In genomic region chr12:108699576-108699975, GRCm38 (mm10) we compare ENCODE assay signal across 22 mouse cellular contexts. TPM values are rescaled to one million over a fixed set of nuclear protein-coding genes. Genes with fewer than 3 reads are reported as not detected.
A peak's percentile ranks its signal among the peaks of the same experiment; 100 is the strongest.
DNase-seq lines count a peak whose midpoint lies in the region; ATAC-seq and TF ChIP-seq lines count a peak whose summit lies in the region.
"Had no signal": no experiment of that assay in that cellular context is flagged by ENCODE, and none has a peak within 500 bp of the region (broad histone marks: within the 10 kb centered on the region; RNA-seq: fewer than 3 reads in every experiment).

No protein-coding gene starts in this region.

- no peak for TF ChIP-seq EP300 in heart, adult 2 months (IDR thresholded peaks at IDR 0.05; ENCODE audit: insufficient read depth, low read depth, low read length)

- DNase-seq in heart, adult 2 months, result no peak
- no peak for DNase-seq in cerebellum, postnatal 4 days (ENCODE audit: low spot score in 2 of 2)
- DNase-seq: adrenal gland, postnatal 25 days; cerebellum, postnatal 10 days; forebrain, postnatal 0 days; gastrocnemius, postnatal 25 days; heart, postnatal 4 days; layer of hippocampus, postnatal 36 days; lung, adult 18-20 months had no signal

- H3K9ac ChIP-seq in kidney, embryonic 15.5 days, result no peak overlapping the region
- H3K9ac ChIP-seq in kidney, embryonic 14.5 days (ENCODE audit: low read depth, low read length), result no peak overlapping the region
- H3K9ac ChIP-seq in intestine, embryonic 16.5 days (ENCODE audit: low read depth, low read length), result peak overlapping the region; percentile 75
- no peak overlapping the region for H3K9ac ChIP-seq in stomach, embryonic 15.5 days
- H3K9ac ChIP-seq in heart, adult 2 months (ENCODE audit: low read depth, low read length), result no peak overlapping the region
- H3K9ac ChIP-seq: embryonic facial prominence, embryonic 12.5 days; forebrain, postnatal 0 days; hindbrain, embryonic 14.5 days; liver, embryonic 12.5 days had no signal

- TF ChIP-seq POLR2A in cortical plate, adult 2 months (IDR thresholded peaks at IDR 0.05; ENCODE audit: extremely low read depth, insufficient read depth, low read length), result no peak
- TF ChIP-seq POLR2A in heart, adult 2 months (IDR thresholded peaks at IDR 0.05; ENCODE audit: insufficient read depth, low read depth, low read length), result no peak

- no peaks in the 10 kb centered on the region for H3K79me2 ChIP-seq in heart, adult 2 months (replicated peaks; ENCODE audit: control insufficient read depth, insufficient read depth, low read length)

- no peaks in the 10 kb centered on the region for H3K9me3 ChIP-seq in kidney, embryonic 15.5 days (replicated peaks)
- H3K9me3 ChIP-seq in kidney, embryonic 14.5 days (ENCODE audit: control insufficient read depth, low read length), result no peaks in the 10 kb centered on the region
- no peaks in the 10 kb centered on the region for H3K9me3 ChIP-seq in intestine, embryonic 16.5 days (ENCODE audit: control insufficient read depth, low read length)
- H3K9me3 ChIP-seq in stomach, embryonic 15.5 days, result no peaks in the 10 kb centered on the region
- H3K9me3 ChIP-seq: embryonic facial prominence, embryonic 12.5 days; limb, embryonic 13.5 days; liver, embryonic 12.5 days had no signal

- H3K4me2 ChIP-seq in kidney, embryonic 15.5 days, result no peak overlapping the region
- H3K4me2 ChIP-seq in kidney, embryonic 14.5 days (replicated peaks; ENCODE audit: low read depth, low read length), result no peak overlapping the region
- peak overlapping the region; percentile 59 for H3K4me2 ChIP-seq in intestine, embryonic 16.5 days (ENCODE audit: low read depth, low read length)
- H3K4me2 ChIP-seq in stomach, embryonic 15.5 days, result peak overlapping the region; percentile 22; the same call in 1 of the 2 replicates
- H3K4me2 ChIP-seq: embryonic facial prominence, embryonic 12.5 days; hindbrain, embryonic 14.5 days; limb, embryonic 13.5 days; liver, embryonic 12.5 days; midbrain, embryonic 11.5 days had no signal

- peaks cover 42% of the 10 kb centered on the region for H3K27me3 ChIP-seq in kidney, embryonic 15.5 days
- peaks cover 24% of the 10 kb centered on the region for H3K27me3 ChIP-seq in kidney, embryonic 14.5 days (ENCODE audit: control insufficient read depth, insufficient read depth, low read length)
- H3K27me3 ChIP-seq in intestine, embryonic 16.5 days (replicated peaks; ENCODE audit: control insufficient read depth, insufficient read depth, low read length), result peaks cover 12% of the 10 kb centered on the region; the same call in 1 of the 2 replicates
- H3K27me3 ChIP-seq in stomach, embryonic 15.5 days (replicated peaks), result peaks cover 20% of the 10 kb centered on the region
- H3K27me3 ChIP-seq in heart, adult 2 months (ENCODE audit: control insufficient read depth, insufficient read depth, low read length), result peaks cover 7% of the 10 kb centered on the region

- peaks cover 39% of the 10 kb centered on the region for H3K4me1 ChIP-seq in kidney, embryonic 15.5 days
- peaks cover 24% of the 10 kb centered on the region for H3K4me1 ChIP-seq in kidney, embryonic 14.5 days (ENCODE audit: control insufficient read depth, insufficient read depth, low read length)
- H3K4me1 ChIP-seq in cortical plate, adult 2 months (ENCODE audit: control insufficient read depth, insufficient read depth, low read length), result no peaks in the 10 kb centered on the region
- H3K4me1 ChIP-seq in intestine, embryonic 16.5 days (ENCODE audit: control insufficient read depth, insufficient read depth, low read length), result peaks cover 32% of the 10 kb centered on the region
- H3K4me1 ChIP-seq in stomach, embryonic 15.5 days, result peaks cover 12% of the 10 kb centered on the region; the same call in 1 of the 2 replicates
- peaks cover 2% of the 10 kb centered on the region; the same call in 1 of the 2 replicates for H3K4me1 ChIP-seq in heart, adult 2 months (ENCODE audit: control insufficient read depth, insufficient read depth, low read length)

- no peaks in the 10 kb centered on the region for H3K36me3 ChIP-seq in kidney, embryonic 15.5 days
- no peaks in the 10 kb centered on the region for H3K36me3 ChIP-seq in kidney, embryonic 14.5 days (ENCODE audit: control insufficient read depth, insufficient read depth, low read length)
- H3K36me3 ChIP-seq in intestine, embryonic 16.5 days (ENCODE audit: control insufficient read depth, insufficient read depth, low read length), result no peaks in the 10 kb centered on the region
- no peaks in the 10 kb centered on the region for H3K36me3 ChIP-seq in stomach, embryonic 15.5 days
- no peaks in the 10 kb centered on the region for H3K36me3 ChIP-seq in heart, adult 2 months (ENCODE audit: control insufficient read depth, insufficient read depth, low read length)
- H3K36me3 ChIP-seq: embryonic facial prominence, embryonic 12.5 days; limb, embryonic 13.5 days; liver, embryonic 12.5 days had no signal

- WGBS in kidney, embryonic 15.5 days, result 73% methylated on average over 10 of the region's 10 CpGs
- 72% methylated on average over 10 of the region's 10 CpGs for WGBS in kidney, embryonic 14.5 days
- 54% methylated on average over 10 of the region's 10 CpGs for WGBS in intestine, embryonic 16.5 days
- WGBS in stomach, embryonic 15.5 days, result 71% methylated on average over 10 of the region's 10 CpGs
- 61% methylated on average over 10 of the region's 10 CpGs for WGBS in heart, adult 2 months

- no peak for TF ChIP-seq CTCF in cortical plate, adult 2 months (IDR thresholded peaks at IDR 0.05; ENCODE audit: extremely low read depth, insufficient read depth, low read length)
- TF ChIP-seq CTCF in heart, adult 2 months (IDR thresholded peaks at IDR 0.05), result no peak

- no peak overlapping the region for H3K4me3 ChIP-seq in kidney, embryonic 15.5 days (replicated peaks)
- no peak overlapping the region for H3K4me3 ChIP-seq in kidney, embryonic 14.5 days (ENCODE audit: low read length)
- H3K4me3 ChIP-seq in cortical plate, adult 2 months (ENCODE audit: insufficient read depth, low read length), result no peak overlapping the region
- H3K4me3 ChIP-seq in intestine, embryonic 16.5 days (ENCODE audit: low read length), result peak overlapping the region; percentile 58
- H3K4me3 ChIP-seq in stomach, embryonic 15.5 days (replicated peaks), result no peak overlapping the region
- H3K4me3 ChIP-seq in heart, adult 2 months, result no peak overlapping the region
- H3K4me3 ChIP-seq: embryonic facial prominence, embryonic 12.5 days; limb, embryonic 13.5 days; liver, embryonic 12.5 days had no signal

- intact Hi-C loops in heart, adult 2 months (cut with DNase I), result no loop called here

- ATAC-seq in kidney, embryonic 15.5 days (replicated peaks; ENCODE audit: low FRiP score), result no peak
- ATAC-seq in kidney, embryonic 14.5 days (ENCODE audit: low FRiP score, low TSS enrichment), result no peak
- ATAC-seq in intestine, embryonic 16.5 days, result peak; percentile 4; the same call in 1 of the 2 replicates
- no peak for ATAC-seq in stomach, embryonic 15.5 days (ENCODE audit: insufficient read depth, low FRiP score, low read depth)
- ATAC-seq: CD4-positive, CD25-positive, alpha-beta regulatory T cell, adult 4 months; forebrain, postnatal 0 days; inflammation-experienced regulatory T-cells, adult 6 months; liver, embryonic 12.5 days had no signal

- H3K27ac ChIP-seq in kidney, embryonic 15.5 days, result peak overlapping the region; percentile 48; the same call in 1 of the 2 replicates
- no peak overlapping the region for H3K27ac ChIP-seq in kidney, embryonic 14.5 days (ENCODE audit: low read depth, low read length)
- peak overlapping the region; percentile 45; the same call in 1 of the 2 replicates for H3K27ac ChIP-seq in cortical plate, adult 2 months (ENCODE audit: insufficient read depth, low read length)
- H3K27ac ChIP-seq in intestine, embryonic 16.5 days (ENCODE audit: low read length), result peak overlapping the region; percentile 93
- peak overlapping the region; percentile 89 for H3K27ac ChIP-seq in stomach, embryonic 15.5 days
- no peak overlapping the region for H3K27ac ChIP-seq in heart, adult 2 months
- H3K27ac ChIP-seq: embryonic facial prominence, embryonic 12.5 days; hindbrain, embryonic 14.5 days; limb, embryonic 13.5 days; liver, embryonic 12.5 days had no signal

RNA-seq across cellular contexts. Expression of gene Degs2, which starts 2.5 kb away (rescaled TPM):
- 7.0 and 8.8 TPM in 2 replicates for polyA plus RNA-seq in kidney, embryonic 15.5 days (2015; fragmentation: Nextera tagmentation; extraction: Ambion mirVana)
- 6.6 and 7.3 TPM in 2 replicates for polyA plus RNA-seq in kidney, embryonic 14.5 days (2014; fragmentation: Nextera tagmentation; extraction: Ambion mirVana)
- 8.5 and 9.4 TPM in 2 replicates for polyA plus RNA-seq in cortical plate, adult 2 months (2012; rRNA removed)
- polyA plus RNA-seq in intestine, embryonic 16.5 days (2015; fragmentation: Nextera tagmentation; extraction: Ambion mirVana), result 161 and 181 TPM in 2 replicates
- 35.2 and 37.4 TPM in 2 replicates for polyA plus RNA-seq in stomach, embryonic 15.5 days (2015; fragmentation: Nextera tagmentation; extraction: Ambion mirVana)
- under 1 TPM; 0.50 to 0.55 TPM for total RNA-seq in heart, adult 2 months (2021)
- 1.00 TPM in 2 replicates for polyA plus RNA-seq in heart, adult 2 months (2012; rRNA removed)
- total RNA-seq: adrenal gland, postnatal 25 days; forebrain, postnatal 0 days; heart, postnatal 4 days; neutrophil, adult 5-6 weeks had no signal

Comparison
In these comparisons a context has a peak if more than half of its experiments do, and no peak if none do; other contexts are left out.
1. H3K27ac ChIP-seq: peak in kidney, embryonic 15.5 days (single experiment), cortical plate, adult 2 months (single experiment), intestine, embryonic 16.5 days (single experiment) and stomach, embryonic 15.5 days (single experiment); none in kidney, embryonic 14.5 days (single experiment) and heart, adult 2 months (single experiment).
2. H3K4me2 ChIP-seq: peak in intestine, embryonic 16.5 days (single experiment) and stomach, embryonic 15.5 days (single experiment); none in kidney, embryonic 15.5 days (single experiment) and kidney, embryonic 14.5 days (single experiment).